Mouse (Mus musculus): ENCODE measurements at regions not wholly inside any gene's neighbourhood (a gene's known extent, or its start where the extent isn't known, plus 50 kb on each side); places are given as distances from the start of the nearest gene placed in this dataset.

- H3K27me3 ChIP-seq (ENCODE audit: control insufficient read depth, insufficient read depth, low read length): no peaks in the 10 kb centered on the region
- no peak for DNase-seq
- WGBS: 37% methylated on average over 3 of the region's 3 CpGs
- no peak for TF ChIP-seq POLR2A (IDR thresholded peaks at IDR 0.05; ENCODE audit: borderline replicate concordance, insufficient read depth, low read length)
- no peak for TF ChIP-seq CTCF (IDR thresholded peaks at IDR 0.05; ENCODE audit: borderline replicate concordance, insufficient read depth, low read depth, low read length)
- no peak overlapping the region for H3K27ac ChIP-seq (ENCODE audit: insufficient read depth, low read length)
- H3K4me3 ChIP-seq (replicated peaks; ENCODE audit: insufficient read depth, low read depth, low read length): no peak overlapping the region
- H3K4me1 ChIP-seq (ENCODE audit: control insufficient read depth, insufficient read depth, low read length): no peaks in the 10 kb centered on the region
These were observed 122.6 kb downstream of the Gas1 start for GRCm38 (mm10) chr13:60054531-60054930.

GRCm38 (mm10) chr13:60054081-60054480 is 123.1 kb downstream of the Gas1 start:
- DNase-seq: no peak
- Histone ChIP-seq H3K27ac (ENCODE audit: insufficient read depth, low read length) (no peak overlapping the region), H3K27me3 (ENCODE audit: control insufficient read depth, insufficient read depth, low read length) (no peaks in the 10 kb centered on the region), H3K4me1 (ENCODE audit: control insufficient read depth, insufficient read depth, low read length) (no peaks in the 10 kb centered on the region), H3K4me3 (replicated peaks; ENCODE audit: insufficient read depth, low read depth, low read length) (no peak overlapping the region)
- no peak for TF ChIP-seq POLR2A (IDR thresholded peaks at IDR 0.05; ENCODE audit: borderline replicate concordance, insufficient read depth, low read length)
- no peak for TF ChIP-seq CTCF (IDR thresholded peaks at IDR 0.05; ENCODE audit: borderline replicate concordance, insufficient read depth, low read depth, low read length)
- 59% methylated on average over 9 of the region's 9 CpGs for WGBS

- H3K27ac ChIP-seq (ENCODE audit: insufficient read depth, low read length): no peak overlapping the region
- no peaks in the 10 kb centered on the region for H3K4me1 ChIP-seq (ENCODE audit: control insufficient read depth, insufficient read depth, low read length)
- H3K4me3 ChIP-seq (replicated peaks; ENCODE audit: insufficient read depth, low read depth, low read length): no peak overlapping the region
- H3K27me3 ChIP-seq (ENCODE audit: control insufficient read depth, insufficient read depth, low read length): no peaks in the 10 kb centered on the region
- TF ChIP-seq CTCF (IDR thresholded peaks at IDR 0.05; ENCODE audit: borderline replicate concordance, insufficient read depth, low read depth, low read length) (no peak), POLR2A (IDR thresholded peaks at IDR 0.05; ENCODE audit: borderline replicate concordance, insufficient read depth, low read length) (no peak)
- WGBS: 94% methylated on average over 1 of the region's 1 CpGs
- no peak for DNase-seq
These were observed 125.3 kb downstream of the Gas1 start for GRCm38 (mm10) chr13:60051866-60052265.

- Histone ChIP-seq H3K27me3 (ENCODE audit: control insufficient read depth, insufficient read depth, low read length) (no peaks in the 10 kb centered on the region), H3K4me1 (ENCODE audit: control insufficient read depth, insufficient read depth, low read length) (no peaks in the 10 kb centered on the region), H3K27ac (ENCODE audit: insufficient read depth, low read length) (no peak overlapping the region), H3K4me3 (replicated peaks; ENCODE audit: insufficient read depth, low read depth, low read length) (no peak overlapping the region)
- no peak for DNase-seq
- no peak for TF ChIP-seq POLR2A (IDR thresholded peaks at IDR 0.05; ENCODE audit: borderline replicate concordance, insufficient read depth, low read length)
- no peak for TF ChIP-seq CTCF (IDR thresholded peaks at IDR 0.05; ENCODE audit: borderline replicate concordance, insufficient read depth, low read depth, low read length)
- whole genome bisulfite sequencing: 73% methylated on average over 9 of the region's 9 CpGs
These were observed 126.2 kb downstream of the Gas1 start for GRCm38 (mm10) chr13:60050799-60051580.

GRCm38 (mm10) chr13:60049703-60050102 is 127.5 kb downstream of the Gas1 start:
- H3K27me3 ChIP-seq (ENCODE audit: control insufficient read depth, insufficient read depth, low read length): no peaks in the 10 kb centered on the region
- WGBS: 52% methylated on average over 3 of the region's 3 CpGs
- DNase-seq: no peak
- H3K27ac ChIP-seq (ENCODE audit: insufficient read depth, low read length): no peak overlapping the region
- TF ChIP-seq CTCF (IDR thresholded peaks at IDR 0.05; ENCODE audit: borderline replicate concordance, insufficient read depth, low read depth, low read length): no peak
- TF ChIP-seq POLR2A (IDR thresholded peaks at IDR 0.05; ENCODE audit: borderline replicate concordance, insufficient read depth, low read length): no peak
- no peaks in the 10 kb centered on the region for H3K4me1 ChIP-seq (ENCODE audit: control insufficient read depth, insufficient read depth, low read length)
- H3K4me3 ChIP-seq (replicated peaks; ENCODE audit: insufficient read depth, low read depth, low read length): no peak overlapping the region

- TF ChIP-seq CTCF (IDR thresholded peaks at IDR 0.05; ENCODE audit: borderline replicate concordance, insufficient read depth, low read depth, low read length): no peak
- TF ChIP-seq POLR2A (IDR thresholded peaks at IDR 0.05; ENCODE audit: borderline replicate concordance, insufficient read depth, low read length): no peak
- Histone ChIP-seq H3K27me3 (ENCODE audit: control insufficient read depth, insufficient read depth, low read length) (no peaks in the 10 kb centered on the region), H3K4me1 (ENCODE audit: control insufficient read depth, insufficient read depth, low read length) (no peaks in the 10 kb centered on the region), H3K27ac (ENCODE audit: insufficient read depth, low read length) (no peak overlapping the region), H3K4me3 (replicated peaks; ENCODE audit: insufficient read depth, low read depth, low read length) (no peak overlapping the region)
- DNase-seq: no peak
- 46% methylated on average over 9 of the region's 9 CpGs for WGBS
These were observed 129.1 kb downstream of the Gas1 start for GRCm38 (mm10) chr13:60047791-60048730.

- Histone ChIP-seq H3K27ac (ENCODE audit: insufficient read depth, low read length) (no peak overlapping the region), H3K27me3 (ENCODE audit: control insufficient read depth, insufficient read depth, low read length) (no peaks in the 10 kb centered on the region), H3K4me1 (ENCODE audit: control insufficient read depth, insufficient read depth, low read length) (no peaks in the 10 kb centered on the region), H3K4me3 (replicated peaks; ENCODE audit: insufficient read depth, low read depth, low read length) (no peak overlapping the region)
- WGBS: 39% methylated on average over 4 of the region's 4 CpGs
- TF ChIP-seq CTCF (IDR thresholded peaks at IDR 0.05; ENCODE audit: borderline replicate concordance, insufficient read depth, low read depth, low read length) (no peak), POLR2A (IDR thresholded peaks at IDR 0.05; ENCODE audit: borderline replicate concordance, insufficient read depth, low read length) (no peak)
- no peak for DNase-seq
These were observed 131.4 kb downstream of the Gas1 start for GRCm38 (mm10) chr13:60045752-60046151.
